Mouse (Mus musculus): ENCODE measurements around the gene Atp1b3.
"Not testable (repeated sequence)": the region's sequence is repeated elsewhere in the genome, so short reads cannot be mapped to it uniquely, and the experiment has no call there.

Gene Atp1b3

GRCm38 (mm10) chr9:96365271-96365872 is 1.1 kb upstream of the Atp1b3 start:
- CTCF ChIA-PET: interaction anchor here (0.7 kb wide), 1 partner anchor 37 kb away, joined by 3 read pairs; no protein-coding TSS in a partner anchor

GRCm38 (mm10) chr9:96363581-96364140 is 581 bp downstream of the Atp1b3 start:
- CTCF ChIA-PET: no interaction called here

- CTCF ChIA-PET: no interaction called here
Measured at GRCm38 (mm10) chr9:96360056-96360455, 4.2 kb downstream of the Atp1b3 start.

DNA sequence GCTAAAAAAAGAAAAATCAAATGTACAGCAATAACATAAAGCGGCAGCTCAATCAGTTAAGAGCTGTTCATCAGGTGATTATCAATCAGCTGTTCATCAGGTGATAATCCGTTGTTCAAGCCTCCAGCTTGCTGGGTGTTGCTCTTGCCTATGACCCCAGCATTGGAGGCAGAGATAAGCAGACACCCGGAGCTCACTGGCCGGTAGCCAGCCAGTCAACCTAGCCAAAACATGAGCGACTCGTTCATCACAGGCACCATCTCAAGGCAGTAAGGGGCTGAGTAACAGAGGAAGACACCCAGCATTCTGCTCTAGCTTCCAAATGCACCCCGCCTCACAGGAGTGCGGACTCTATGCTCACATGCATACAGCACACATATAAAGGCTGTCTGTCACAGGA is 10.4 kb downstream of the Atp1b3 start:
- CTCF ChIA-PET: no interaction called here

- CTCF ChIA-PET: interaction anchor here (0.6 kb wide), 1 partner anchor 8 kb away, joined by 3 read pairs; no protein-coding TSS in a partner anchor
Measured at GRCm38 (mm10) chr9:96353121-96353769, 11.0 kb downstream of the Atp1b3 start.

DNA sequence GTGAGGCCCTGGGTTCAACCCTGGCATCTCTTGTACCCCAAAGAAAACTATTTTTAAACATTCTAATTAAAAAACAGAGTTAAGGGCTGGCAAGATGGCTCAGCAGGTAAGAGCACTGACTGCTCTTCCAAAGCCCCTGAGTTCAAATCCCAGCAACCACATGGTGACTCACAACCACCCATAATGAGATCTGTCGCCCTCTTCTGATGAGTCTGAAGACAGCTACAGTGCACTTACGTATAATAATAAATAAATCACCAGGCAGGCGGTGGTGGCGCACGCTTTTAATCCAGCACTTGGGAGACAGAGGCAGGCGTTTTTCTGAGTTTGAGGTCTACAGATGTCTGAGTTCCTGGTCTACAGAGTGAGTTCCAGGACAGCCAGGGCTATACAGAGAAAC is 12.5 kb downstream of the Atp1b3 start:
- CTCF ChIA-PET: not testable (repeated sequence)

- CTCF ChIA-PET: interaction anchor here (0.5 to 0.7 kb wide), 3 partner anchors 16 to 261 kb away, joined by 3 to 7 read pairs (median 5); no protein-coding TSS in a partner anchor
Measured at GRCm38 (mm10) chr9:96350476-96350875, 13.8 kb downstream of the Atp1b3 start.

DNA sequence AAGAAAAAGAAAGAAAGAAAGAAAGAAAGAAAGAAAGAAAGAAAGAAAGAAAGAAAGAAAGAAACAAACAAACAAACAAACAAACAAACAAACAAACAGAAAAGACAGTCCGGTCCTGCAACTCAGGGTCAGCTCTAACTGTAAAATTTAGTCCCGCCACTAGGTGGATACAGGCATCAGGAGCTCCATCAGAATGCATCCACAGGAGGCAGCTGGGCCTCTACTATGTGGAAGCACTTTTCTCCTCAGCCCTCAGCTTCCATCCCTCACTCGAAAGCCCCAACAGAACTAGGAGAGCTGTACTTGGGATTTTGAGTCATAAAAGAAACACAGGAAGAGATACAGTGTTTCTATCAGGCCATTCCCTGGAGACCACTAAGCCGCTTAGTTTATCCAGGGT is 14.2 kb downstream of the Atp1b3 start:
- CTCF ChIA-PET: interaction anchor here (0.6 to 0.7 kb wide), 2 partner anchors 17 to 64 kb away, joined by 3 to 5 read pairs; no protein-coding TSS in a partner anchor

GRCm38 (mm10) chr9:96348885-96349284 is 15.4 kb downstream of the Atp1b3 start:
- CTCF ChIA-PET: interaction anchor here (0.6 kb wide), 1 partner anchor 604 kb away, joined by 5 read pairs; no protein-coding TSS in a partner anchor

DNA sequence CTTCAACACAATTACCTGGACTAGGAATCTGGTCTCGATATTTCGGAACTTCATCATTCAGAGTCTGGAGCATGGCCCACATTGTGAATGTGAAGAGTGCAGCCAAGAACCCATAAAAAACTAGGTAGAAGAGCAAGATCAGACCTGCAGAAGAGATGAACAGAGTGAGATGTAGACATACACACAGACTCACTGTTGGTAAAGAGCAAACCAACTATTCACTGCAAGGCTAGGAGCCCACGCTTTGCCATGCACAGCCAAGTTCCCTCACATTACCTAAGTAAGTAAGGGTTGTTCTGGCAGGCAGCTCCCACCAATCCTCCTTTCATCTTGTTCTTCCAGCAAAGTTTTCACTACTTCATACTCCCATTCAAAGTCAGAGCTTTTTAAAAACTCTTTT is 18.5 kb downstream of the Atp1b3 start:
- CTCF ChIA-PET: no interaction called here

DNA sequence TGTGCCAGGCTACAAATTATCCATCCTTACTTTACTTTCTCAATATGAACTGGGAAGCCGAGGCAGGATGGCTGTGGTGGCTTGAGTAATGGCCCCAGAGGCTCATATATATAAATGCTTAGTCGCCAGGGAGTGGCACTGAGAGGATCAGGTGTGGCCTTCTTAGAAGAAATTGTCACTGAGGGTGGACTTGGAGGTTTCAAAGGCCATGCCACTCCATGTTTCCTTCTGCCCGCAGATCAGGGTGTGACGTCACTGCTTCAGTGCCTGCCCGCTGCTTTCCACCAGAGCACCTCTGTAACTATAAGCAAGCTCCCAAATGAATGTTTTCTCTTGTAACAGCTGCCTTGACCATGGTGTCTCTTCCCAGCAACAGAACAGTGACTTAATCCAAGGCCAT is 33.1 kb downstream of the Atp1b3 start:
- CTCF ChIA-PET: no interaction called here

- CTCF ChIA-PET: no interaction called here
Measured at GRCm38 (mm10) chr9:96328226-96328625, 36.0 kb downstream of the Atp1b3 start.

- CTCF ChIA-PET: interaction anchor here (0.6 kb wide), 1 partner anchor 758 kb away, joined by 4 read pairs; no protein-coding TSS in a partner anchor
Measured at GRCm38 (mm10) chr9:96326496-96326923, 37.7 kb downstream of the Atp1b3 start.

DNA sequence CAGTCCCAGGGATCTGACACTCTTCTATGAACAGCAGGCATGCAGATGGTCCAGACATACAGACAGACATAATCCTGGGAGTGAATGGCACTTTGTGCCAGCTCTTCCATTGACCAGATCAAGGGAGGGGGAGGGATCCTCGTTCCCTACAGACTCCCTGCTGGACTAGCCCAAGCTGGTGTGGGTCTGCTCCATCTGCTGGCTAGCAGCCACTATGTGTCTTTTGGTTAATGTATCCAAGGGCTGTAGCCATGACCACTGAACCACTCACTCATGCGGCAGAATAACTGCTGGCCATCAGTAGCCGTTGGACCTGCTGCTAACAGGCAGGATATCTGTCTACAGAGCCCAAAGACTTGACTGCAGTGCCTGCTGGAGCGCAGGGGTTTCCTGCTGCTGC is 39.7 kb downstream of the Atp1b3 start:
- CTCF ChIA-PET: no interaction called here

GRCm38 (mm10) chr9:96322411-96323152 is 41.7 kb downstream of the Atp1b3 start:
- CTCF ChIA-PET: no interaction called here

DNA sequence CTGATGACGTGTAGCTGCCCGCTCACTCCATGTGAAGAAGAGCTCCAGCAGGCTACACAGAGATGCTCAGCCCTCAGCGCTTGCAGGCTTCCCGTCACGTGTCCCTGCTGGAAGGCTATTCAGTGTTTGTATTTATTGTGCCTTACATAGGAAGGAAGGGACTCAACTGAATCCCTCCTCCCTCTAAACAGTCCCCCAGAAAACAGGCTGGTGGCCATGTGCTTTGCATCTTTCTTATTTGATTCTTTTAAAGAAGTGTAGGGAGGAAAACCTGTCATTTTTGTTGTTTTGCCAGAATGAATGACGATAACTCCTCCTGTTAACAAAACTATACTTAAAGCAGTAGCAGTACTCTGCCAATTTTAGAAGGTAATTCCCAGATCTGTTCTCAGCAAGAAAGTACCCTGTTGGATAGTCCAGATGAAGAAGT is 43.7 kb downstream of the Atp1b3 start:
- CTCF ChIA-PET: no interaction called here

DNA sequence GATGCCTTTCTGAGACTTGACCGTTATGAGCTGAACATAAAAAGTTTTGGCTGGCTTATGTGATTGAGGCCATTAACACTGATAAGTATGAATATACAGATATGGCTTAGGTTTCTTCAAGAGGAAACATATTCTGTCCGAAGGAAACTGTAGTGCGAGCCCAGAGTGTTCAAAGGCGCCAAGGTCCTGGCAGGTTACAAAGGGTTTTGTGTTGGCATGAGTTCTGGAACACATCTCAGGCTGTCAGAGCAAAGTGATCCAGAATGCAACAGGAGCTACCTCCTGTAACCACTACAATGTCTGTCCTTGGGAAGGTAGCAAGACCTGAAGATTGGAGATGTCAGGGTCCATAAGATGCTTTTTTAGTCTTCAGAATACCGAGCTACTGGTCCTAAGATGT is 44.9 kb downstream of the Atp1b3 start:
- CTCF ChIA-PET: no interaction called here

DNA sequence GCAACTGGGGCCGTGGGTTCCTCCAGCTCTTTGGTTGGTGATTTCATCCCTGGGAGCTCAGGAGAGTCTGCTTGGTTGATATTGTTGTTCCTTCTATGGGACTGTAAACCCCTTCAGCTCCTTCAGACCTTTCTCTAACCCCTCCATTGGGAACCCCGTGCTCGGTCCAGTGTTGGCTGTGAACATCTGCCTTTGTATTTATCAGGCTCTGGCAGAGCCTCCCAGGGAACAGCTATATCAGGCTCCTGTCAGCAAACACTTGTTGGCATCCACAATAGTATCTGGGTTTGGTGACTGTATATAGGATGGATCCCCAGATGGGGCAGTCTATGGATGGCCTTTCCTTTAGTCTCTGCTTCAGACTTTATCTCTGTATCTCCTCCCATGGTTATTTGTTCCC is 52.2 kb downstream of the Atp1b3 start:
- CTCF ChIA-PET: no interaction called here

DNA sequence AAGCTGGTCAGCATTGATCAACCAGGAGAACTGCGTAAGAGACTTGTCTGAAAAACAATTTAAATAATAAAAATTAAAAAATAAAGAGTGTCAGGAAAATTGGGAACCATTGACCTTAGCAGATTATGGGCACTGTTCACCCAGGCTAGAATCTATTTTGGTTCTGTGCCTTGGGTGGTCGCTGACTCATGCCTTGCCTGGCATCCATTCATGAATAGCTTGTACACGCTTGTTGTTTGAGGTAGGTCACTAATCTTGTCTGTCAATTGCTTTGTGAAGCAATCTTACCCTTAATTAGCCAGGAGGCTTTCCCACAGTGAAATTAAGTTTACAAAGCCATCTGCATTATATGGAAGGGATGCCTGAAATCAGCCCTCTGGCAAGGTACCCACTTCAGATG is 55.4 kb downstream of the Atp1b3 start:
- CTCF ChIA-PET: no interaction called here

GRCm38 (mm10) chr9:96299324-96300008 is 64.8 kb downstream of the Atp1b3 start:
- CTCF ChIA-PET: no interaction called here

- CTCF ChIA-PET: no interaction called here
Measured at GRCm38 (mm10) chr9:96292144-96292543, 72.1 kb downstream of the Atp1b3 start.

DNA sequence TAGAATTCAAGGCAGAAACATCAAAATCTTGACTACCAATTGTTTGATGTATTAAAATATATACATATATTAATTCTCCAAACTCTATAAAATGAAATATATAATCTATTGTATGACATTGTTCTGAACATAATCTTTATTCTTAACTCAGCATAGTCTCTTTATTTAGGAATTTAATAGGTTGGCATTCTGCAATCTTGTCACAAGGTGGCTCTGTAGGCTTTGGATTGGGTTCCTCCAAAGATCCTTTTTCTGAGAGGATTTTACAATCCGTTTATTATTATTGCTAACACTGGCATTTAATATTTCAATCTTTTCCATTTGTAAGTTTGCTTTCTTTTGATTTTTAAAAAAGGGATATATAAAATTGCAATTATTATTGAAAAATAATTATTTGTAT is 79.3 kb downstream of the Atp1b3 start:
- CTCF ChIA-PET: no interaction called here
